Mouse (Mus musculus) erythroblast, embryonic 14.5 days (primary cell): ENCODE measurements around the gene Hist1h1t.

Experiments used
- GATA1 ChIP-seq: IDR thresholded peaks from 2 replicates; pipeline ENCODE4 v1.6.1; 2012; ENCODE audit warnings: low read length, inconsistent platforms, mixed read lengths
- TAL1 ChIP-seq: IDR thresholded peaks from 3 replicates; pipeline ENCODE4 v1.6.1; 2012; ENCODE audit warnings: low read length, inconsistent platforms, mixed read lengths

DNA sequence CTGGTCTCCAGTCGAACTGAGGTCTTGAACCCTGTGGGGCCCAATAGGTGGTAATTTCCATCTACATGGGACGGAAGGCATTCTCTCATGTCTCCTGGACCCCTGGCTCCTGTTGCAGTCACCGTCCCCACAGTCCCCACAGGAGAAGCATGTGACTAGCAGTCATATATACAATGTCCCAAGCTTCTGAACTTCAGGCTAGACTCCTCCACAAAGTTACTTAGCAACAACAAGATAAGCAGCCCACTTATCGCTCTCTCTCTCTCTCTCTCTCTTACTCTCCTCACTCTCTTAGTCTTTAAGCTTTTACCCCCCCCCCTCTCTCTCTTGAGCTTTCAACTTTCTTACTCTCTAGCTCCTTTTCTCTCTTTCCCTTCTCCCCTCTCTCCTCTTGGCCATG lies 28.6 kb downstream of the Hist1h1t start:
- TF ChIP-seq TAL1 (no peak), GATA1 (no peak)
